Mouse (Mus musculus): ENCODE measurements around the gene Gm21293. TPM values are rescaled to one million over a fixed set of nuclear protein-coding genes. Genes with fewer than 3 reads are reported as not detected.

Gm21293 gene
- polyA plus RNA-seq, 1 experiment from 2014 or later: not detected

Other genes with a start within 250 kb of the Gm21293 start
- gene Gm6763, start 8.5 kb downstream of the Gm21293 start, polyA plus RNA-seq (2014; fragmentation: Nextera tagmentation; extraction: Ambion mirVana): not detected in 2 replicates
- gene Gm8764, start 17.0 kb downstream of the Gm21293 start, polyA plus RNA-seq (2014; fragmentation: Nextera tagmentation; extraction: Ambion mirVana): not detected in 2 replicates
- not detected in 2 replicates for gene Gm21304, start 25.5 kb downstream of the Gm21293 start, polyA plus RNA-seq (2014; fragmentation: Nextera tagmentation; extraction: Ambion mirVana)
- gene Gm21312, start 34.0 kb downstream of the Gm21293 start, polyA plus RNA-seq (2014; fragmentation: Nextera tagmentation; extraction: Ambion mirVana): not detected in 2 replicates
- gene Gm20765, start 42.5 kb downstream of the Gm21293 start, polyA plus RNA-seq (2014; fragmentation: Nextera tagmentation; extraction: Ambion mirVana): not detected in 2 replicates
- not detected in 2 replicates for gene Gm4340, start 51.1 kb downstream of the Gm21293 start, polyA plus RNA-seq (2014; fragmentation: Nextera tagmentation; extraction: Ambion mirVana)

Measured in midbrain, embryonic 11.5 days (tissue).